In genomic region chr5:139051276-139051675, GRCm38 (mm10) we compare ENCODE assay signal across 14 mouse cellular contexts. TPM values are rescaled to one million over a fixed set of nuclear protein-coding genes. Genes with fewer than 3 reads are reported as not detected.
DNase-seq lines count a peak whose midpoint lies in the region; ATAC-seq and TF ChIP-seq lines count a peak whose summit lies in the region.
"Had no signal": no experiment of that assay in that cellular context is flagged by ENCODE, and none has a peak within 500 bp of the region (broad histone marks: within the 10 kb centered on the region; RNA-seq: fewer than 3 reads in every experiment).

No protein-coding gene starts in this region.

- no peak for TF ChIP-seq POLR2A in cerebellum, adult 2 months (IDR thresholded peaks at IDR 0.05; ENCODE audit: borderline replicate concordance, insufficient read depth, low read length)
- TF ChIP-seq POLR2A in lung, adult 2 months (IDR thresholded peaks at IDR 0.05; ENCODE audit: borderline replicate concordance, extremely low read depth, low read depth, low read length): no peak

- WGBS in cerebellum, adult 2 months: 58% methylated on average over 18 of the region's 18 CpGs
- WGBS in midbrain, embryonic 16.5 days: 73% methylated on average over 18 of the region's 18 CpGs
- WGBS in lung, adult 2 months: 93% methylated on average over 18 of the region's 18 CpGs

- peak; percentile 29 for ATAC-seq in frontal cortex, adult (ENCODE audit: low TSS enrichment)
- ATAC-seq in midbrain, embryonic 16.5 days: peak; percentile 61; the same call in 1 of the 2 replicates
- ATAC-seq: inflammation-experienced regulatory T-cells, adult 6 months had no signal

- H3K9me3 ChIP-seq in midbrain, embryonic 16.5 days (replicated peaks; ENCODE audit: control insufficient read depth, low read length, poor library complexity, severe bottlenecking): no peaks in the 10 kb centered on the region
- H3K9me3 ChIP-seq: limb, embryonic 13.5 days; neural tube, embryonic 12.5 days had no signal

- peaks cover 3% of the 10 kb centered on the region; the same call in 1 of the 2 replicates for H3K4me1 ChIP-seq in cerebellum, adult 2 months (ENCODE audit: control insufficient read depth, insufficient read depth, low read length)
- peaks cover 3% of the 10 kb centered on the region; the same call in 1 of the 2 replicates for H3K4me1 ChIP-seq in midbrain, embryonic 16.5 days (ENCODE audit: control insufficient read depth, insufficient read depth, low read length)
- H3K4me1 ChIP-seq in lung, adult 2 months (ENCODE audit: control insufficient read depth, insufficient read depth, low read length): no peaks in the 10 kb centered on the region

- H3K27me3 ChIP-seq in cerebellum, adult 2 months (ENCODE audit: control insufficient read depth, insufficient read depth, low read length): no peaks in the 10 kb centered on the region
- H3K27me3 ChIP-seq in midbrain, embryonic 16.5 days (ENCODE audit: control insufficient read depth, insufficient read depth, low read depth, low read length): no peaks in the 10 kb centered on the region
- H3K27me3 ChIP-seq: limb, embryonic 13.5 days; neural tube, embryonic 12.5 days had no signal

- TF ChIP-seq CTCF in cerebellum, adult 2 months (IDR thresholded peaks at IDR 0.05; ENCODE audit: borderline replicate concordance, insufficient read depth, low read depth, low read length): no peak
- TF ChIP-seq CTCF in lung, adult 2 months (IDR thresholded peaks at IDR 0.05; ENCODE audit: insufficient read depth, low read length): no peak

- peak; percentile 39 to 48 for DNase-seq in cerebellum, adult 2 months
- no peak for DNase-seq in cerebellum, adult 9-11 months
- peak; percentile 84 for DNase-seq in layer of hippocampus, adult 9-11 months
- no peak for DNase-seq in lung, adult 2 months
- DNase-seq in adrenal gland, adult 2 months: no peak
- no peak for DNase-seq in gastrocnemius, postnatal 25 days
- DNase-seq: heart, adult 18-20 months; lung, postnatal 10 days; thymus, postnatal 25 days had no signal

- H3K36me3 ChIP-seq in midbrain, embryonic 16.5 days (ENCODE audit: control insufficient read depth, insufficient read depth, low read length): peaks cover 14% of the 10 kb centered on the region
- H3K36me3 ChIP-seq: limb, embryonic 13.5 days; neural tube, embryonic 12.5 days had no signal

- H3K4me3 ChIP-seq in cerebellum, adult 2 months (replicated peaks; ENCODE audit: insufficient read depth, low read depth, low read length): no peak overlapping the region
- H3K4me3 ChIP-seq in midbrain, embryonic 16.5 days (ENCODE audit: low read depth, low read length): no peak overlapping the region
- no peak overlapping the region for H3K4me3 ChIP-seq in lung, adult 2 months (replicated peaks; ENCODE audit: extremely low read depth, low read depth, low read length)
- H3K4me3 ChIP-seq: limb, embryonic 13.5 days; neural tube, embryonic 12.5 days had no signal

- no peak overlapping the region for H3K9ac ChIP-seq in midbrain, embryonic 16.5 days (ENCODE audit: low read depth, low read length)
- H3K9ac ChIP-seq: limb, embryonic 13.5 days; neural tube, embryonic 12.5 days had no signal

- H3K4me2 ChIP-seq in midbrain, embryonic 16.5 days (ENCODE audit: low read length): no peak overlapping the region
- H3K4me2 ChIP-seq: limb, embryonic 13.5 days; neural tube, embryonic 12.5 days had no signal

- H3K27ac ChIP-seq in cerebellum, adult 2 months (ENCODE audit: insufficient read depth, low read length): no peak overlapping the region
- H3K27ac ChIP-seq in midbrain, embryonic 16.5 days (ENCODE audit: low read length): no peak overlapping the region; the same call in 1 of the 2 replicates
- H3K27ac ChIP-seq: limb, embryonic 13.5 days; neural tube, embryonic 12.5 days had no signal

RNA-seq across cellular contexts. Expression of gene Pdgfa, which starts 54.1 kb away (rescaled TPM):
- 23.0 and 35.3 TPM in 2 replicates for polyA plus RNA-seq in cerebellum, adult 2 months (2012; rRNA removed)
- polyA plus RNA-seq in midbrain, embryonic 16.5 days (2015; fragmentation: Nextera tagmentation; extraction: Ambion mirVana): 27.0 and 32.2 TPM in 2 replicates
- 91.5 and 105 TPM in 2 replicates for polyA plus RNA-seq in lung, adult 2 months (2012; rRNA removed)
- 10 to 100 TPM; 23.8 to 37.5 TPM for total RNA-seq in adrenal gland, adult 2 months (2021)
- 42.9 and 56.9 TPM in 2 replicates for polyA plus RNA-seq in adrenal gland, adult 2 months (2012; rRNA removed)
- total RNA-seq in gastrocnemius, postnatal 25 days (2021): 10 to 100 TPM; 22.2 to 22.3 TPM

Comparison
In these comparisons a context has a peak if more than half of its experiments do, and no peak if none do; other contexts are left out.
1. DNase-seq: peak in cerebellum, adult 2 months (2 of 2) and layer of hippocampus, adult 9-11 months (single experiment); none in cerebellum, adult 9-11 months (single experiment), lung, adult 2 months (single experiment), adrenal gland, adult 2 months (single experiment) and gastrocnemius, postnatal 25 days (single experiment).